Mouse (Mus musculus) kidney, adult 11 months (tissue): ENCODE results near the gene Mecr.
"Not testable (repeated sequence)": the region's sequence is repeated elsewhere in the genome, so short reads cannot be mapped to it uniquely, and the experiment has no call there.

Source experiments
- DNase-seq: peaks from one replicate; pipeline ENCODE4 v3.0.0; 2022

Mecr gene

DNA sequence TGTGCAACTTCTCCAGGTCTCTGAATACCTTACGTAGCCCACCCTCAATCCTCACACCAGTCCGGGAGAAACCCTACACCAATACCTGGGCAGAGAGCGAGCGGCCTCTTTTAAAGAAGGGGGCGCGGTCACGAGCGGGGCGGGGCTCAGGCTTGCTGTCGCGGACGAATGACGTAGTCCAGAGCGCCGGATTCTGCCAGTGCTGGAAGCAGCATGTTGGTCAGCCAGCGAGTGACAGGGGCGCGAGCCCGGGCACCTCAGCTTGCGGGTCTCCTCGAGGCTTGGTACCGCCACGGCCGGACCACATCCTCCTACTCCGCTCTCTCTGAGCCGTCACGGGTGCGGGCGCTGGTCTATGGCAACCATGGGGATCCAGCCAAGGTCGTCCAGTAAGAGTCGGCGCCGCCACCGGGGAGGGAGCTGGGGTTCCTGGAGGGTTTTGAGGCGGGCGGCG is at the start of gene Mecr:
TSS of gene Mecr (plus strand) at position 181 of the 454 bp plus-strand sequence.
- peak; percentile 92 for DNase-seq

GRCm38 (mm10) chr4:131796312-131797080 is 46.8 kb upstream of the Mecr start:
- DNase-seq: no peak

DNA sequence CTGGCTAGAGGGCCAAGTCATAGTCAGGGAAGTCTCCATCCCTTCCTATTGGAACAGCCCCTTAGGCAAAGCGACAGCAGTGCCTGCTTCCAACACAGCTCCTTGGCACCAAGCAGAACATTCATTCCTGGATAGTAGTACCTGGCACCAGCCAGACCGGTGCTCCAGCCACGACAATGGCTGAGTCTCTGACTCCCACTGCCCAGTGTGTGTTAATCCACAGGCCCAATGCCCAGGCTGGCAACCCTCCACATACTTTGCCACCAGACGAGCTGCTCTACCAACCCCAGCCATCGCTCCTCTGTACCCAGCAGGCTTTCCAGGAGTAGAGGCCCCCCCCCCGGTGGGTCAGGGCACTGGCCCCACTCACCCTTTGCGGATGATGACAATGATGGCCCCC is 45.8 kb upstream of the Mecr start:
- DNase-seq: no peak

- DNase-seq: no peak
Measured at GRCm38 (mm10) chr4:131797920-131798319, 45.4 kb upstream of the Mecr start.

GRCm38 (mm10) chr4:131798968-131799367 is 44.3 kb upstream of the Mecr start:
- no peak for DNase-seq

DNA sequence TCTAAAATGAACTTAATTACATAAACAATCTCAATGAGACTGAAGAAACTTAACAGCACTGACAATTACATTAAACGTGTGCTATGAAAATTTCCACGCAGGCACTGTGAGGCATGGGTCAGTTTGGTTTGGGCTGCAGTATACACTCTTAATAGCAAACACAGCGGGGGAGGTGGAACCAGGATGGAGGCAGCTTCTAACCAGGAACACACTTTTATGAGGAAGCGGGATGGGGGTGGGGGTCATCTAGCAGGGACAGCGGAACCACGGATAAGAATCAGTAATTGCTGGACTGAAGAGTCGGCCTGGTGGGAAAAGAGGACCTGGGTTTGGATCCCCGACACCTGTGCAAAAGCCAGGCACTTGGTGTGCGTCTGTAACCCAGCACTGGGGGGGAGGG is 39.4 kb upstream of the Mecr start:
- DNase-seq: no peak

DNA sequence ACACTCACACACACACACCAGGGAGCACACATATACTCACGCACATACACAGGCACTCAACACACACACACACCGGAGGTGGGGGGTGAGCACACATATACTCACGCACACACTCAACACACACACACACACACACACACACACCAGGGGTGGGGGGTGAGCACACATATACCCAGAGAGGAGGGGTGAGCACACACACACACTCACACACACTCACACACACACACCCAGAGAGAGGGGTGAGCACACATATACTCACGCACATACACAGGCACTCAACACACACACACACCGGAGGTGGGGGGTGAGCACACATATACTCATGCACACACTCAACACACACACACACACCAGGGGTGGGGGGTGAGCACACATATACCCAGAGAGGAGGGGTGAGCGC is 38.5 kb upstream of the Mecr start:
- not testable (repeated sequence) for DNase-seq

GRCm38 (mm10) chr4:131805255-131805654 is 38.0 kb upstream of the Mecr start:
- DNase-seq: no peak

GRCm38 (mm10) chr4:131812458-131812857 is 30.8 kb upstream of the Mecr start:
- no peak for DNase-seq

DNA sequence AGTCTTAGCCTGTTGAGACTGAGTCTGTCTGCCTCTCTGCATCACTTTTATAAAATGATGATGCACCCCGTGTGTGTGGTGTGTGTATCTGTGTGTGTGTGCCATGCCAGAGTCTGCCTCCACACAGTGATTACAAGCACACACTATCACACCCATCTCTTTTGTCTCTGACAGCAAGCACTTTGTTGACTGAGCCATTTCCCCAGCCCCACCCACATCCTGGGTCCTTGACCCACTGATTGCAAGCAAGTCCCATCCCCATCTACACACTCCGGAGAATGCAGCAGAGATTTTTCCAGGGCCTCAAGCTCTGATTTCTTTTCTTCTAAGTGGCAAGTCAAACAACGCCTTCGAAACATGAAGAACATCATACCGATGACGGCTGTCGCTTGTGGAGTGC is 29.5 kb upstream of the Mecr start:
- DNase-seq: no peak

DNA sequence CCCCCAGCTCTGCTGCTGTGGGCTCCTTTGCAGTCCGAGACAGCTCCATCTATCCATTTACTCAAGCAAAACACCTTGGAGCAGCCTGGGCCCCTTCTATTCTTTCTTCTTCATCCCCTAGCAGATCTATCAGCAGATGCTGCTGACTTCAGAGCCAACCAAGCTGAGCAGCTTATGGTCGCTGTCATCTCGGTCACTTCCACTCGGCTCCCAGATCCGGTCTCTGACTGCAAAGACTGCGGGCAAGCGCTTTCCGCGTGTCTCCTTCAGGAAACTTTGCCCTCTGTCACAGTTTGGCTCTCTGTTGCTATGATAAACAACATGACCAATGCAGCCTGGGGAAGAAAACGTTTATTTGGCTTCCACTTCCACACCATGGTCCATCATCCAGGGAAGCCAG is 28.4 kb upstream of the Mecr start:
- peak; percentile 22 for DNase-seq

DNA sequence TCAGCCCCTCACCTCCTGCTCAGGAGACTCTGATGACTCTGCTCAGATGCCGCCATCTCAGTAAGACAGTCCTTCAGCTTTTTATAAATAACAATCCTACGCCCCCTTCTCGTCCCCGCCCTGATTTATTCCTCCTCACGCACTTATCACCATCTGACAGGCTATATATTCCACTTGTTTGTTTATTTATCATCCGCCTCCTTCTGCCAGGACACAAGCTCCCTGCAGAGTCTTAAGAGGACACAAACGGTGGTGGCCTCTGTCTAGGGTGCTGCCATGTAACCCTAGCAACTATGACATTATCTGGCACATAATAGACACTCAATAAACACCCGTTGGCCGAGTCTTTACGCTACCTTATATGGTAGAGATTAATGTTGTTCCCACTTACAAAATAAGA is 27.5 kb upstream of the Mecr start:
- DNase-seq: no peak

GRCm38 (mm10) chr4:131818926-131819325 is 24.3 kb upstream of the Mecr start:
- no peak for DNase-seq

- no peak for DNase-seq
Measured at GRCm38 (mm10) chr4:131821161-131821731, 22.0 kb upstream of the Mecr start.

- DNase-seq: no peak
Measured at GRCm38 (mm10) chr4:131822583-131822982, 20.7 kb upstream of the Mecr start.

- DNase-seq: no peak
Measured at GRCm38 (mm10) chr4:131824939-131825338, 18.3 kb upstream of the Mecr start.

DNA sequence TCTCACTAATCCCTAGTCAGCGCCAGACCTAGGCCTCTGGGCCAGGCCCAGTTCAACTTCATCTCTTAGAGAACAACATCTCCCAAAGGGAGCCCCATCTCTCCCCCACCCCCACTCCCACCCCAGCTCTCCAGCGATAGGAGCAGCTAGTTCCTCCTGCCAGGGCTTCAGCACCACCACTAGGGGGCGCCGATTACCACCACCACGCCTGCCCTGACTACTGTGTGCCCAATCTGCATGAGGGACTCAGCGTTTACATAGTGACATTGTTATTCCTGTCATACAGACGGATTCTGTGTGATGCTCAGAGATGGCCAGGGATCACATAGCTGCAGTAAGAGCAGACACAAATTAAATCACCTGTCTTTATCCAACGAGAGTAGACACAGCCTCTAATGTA is 17.4 kb upstream of the Mecr start:
- DNase-seq: no peak

DNA sequence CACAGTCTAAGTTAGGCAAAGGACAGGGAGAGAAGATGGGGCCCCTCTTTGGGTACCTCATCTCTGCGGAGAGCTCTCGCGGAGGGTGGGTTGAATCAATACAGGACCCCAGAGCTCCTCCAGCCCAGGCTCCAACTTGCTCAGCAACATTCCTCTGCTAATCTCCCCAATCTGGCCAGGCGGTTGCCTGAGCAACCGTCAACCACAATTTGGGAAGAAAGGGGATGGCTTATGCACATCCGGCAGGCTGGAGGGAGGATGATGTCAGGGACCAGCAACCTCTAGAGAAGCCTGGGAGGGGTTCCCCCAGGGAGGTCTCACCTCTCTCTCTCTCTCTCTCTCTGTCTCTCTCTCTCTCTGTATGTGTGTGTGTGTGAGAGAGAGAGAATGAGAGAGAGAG is 16.4 kb upstream of the Mecr start:
- DNase-seq: peak; percentile 41

DNA sequence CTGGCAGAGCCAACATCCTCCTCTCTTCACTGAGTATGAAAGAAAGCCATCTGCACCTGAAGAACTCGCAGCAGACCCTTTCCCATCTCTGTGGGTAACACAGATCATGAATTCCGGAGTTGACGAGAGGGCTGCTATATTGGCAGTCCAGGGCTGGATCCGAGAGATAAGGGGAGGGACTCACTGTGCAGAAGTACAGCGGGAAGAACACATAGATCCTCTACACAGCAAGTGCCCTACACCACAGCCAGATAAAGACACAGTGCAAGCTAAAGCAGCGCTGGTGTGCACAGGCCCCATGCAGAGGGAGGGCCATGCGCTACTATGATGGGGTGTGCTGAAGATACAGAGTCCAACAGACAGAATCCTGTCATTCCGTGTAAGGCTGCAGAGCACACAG is 14.1 kb upstream of the Mecr start:
- no peak for DNase-seq

DNA sequence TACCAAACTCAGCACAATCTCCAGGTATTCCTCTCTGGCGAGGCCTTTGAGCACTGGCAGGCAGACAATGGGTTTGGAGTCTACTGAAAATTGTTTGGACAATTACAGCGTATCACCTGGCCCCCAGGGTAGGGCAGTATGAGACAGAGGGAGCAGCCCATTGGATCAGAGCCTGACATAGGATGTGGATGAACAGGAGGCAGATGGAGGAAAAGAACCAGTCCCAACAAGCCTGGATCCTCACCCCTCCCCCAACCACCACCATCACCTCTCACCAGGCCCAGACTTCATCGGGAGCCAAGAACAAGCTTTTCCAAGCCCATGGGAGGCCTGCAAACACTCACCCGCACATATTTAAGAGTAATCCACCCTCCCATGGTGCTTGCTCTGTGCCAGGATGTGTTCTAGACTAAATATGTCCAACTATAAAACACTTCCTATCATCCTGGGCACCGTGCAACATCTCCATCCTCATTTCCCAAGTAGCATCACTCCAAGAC is 11.7 kb upstream of the Mecr start:
- no peak for DNase-seq

DNA sequence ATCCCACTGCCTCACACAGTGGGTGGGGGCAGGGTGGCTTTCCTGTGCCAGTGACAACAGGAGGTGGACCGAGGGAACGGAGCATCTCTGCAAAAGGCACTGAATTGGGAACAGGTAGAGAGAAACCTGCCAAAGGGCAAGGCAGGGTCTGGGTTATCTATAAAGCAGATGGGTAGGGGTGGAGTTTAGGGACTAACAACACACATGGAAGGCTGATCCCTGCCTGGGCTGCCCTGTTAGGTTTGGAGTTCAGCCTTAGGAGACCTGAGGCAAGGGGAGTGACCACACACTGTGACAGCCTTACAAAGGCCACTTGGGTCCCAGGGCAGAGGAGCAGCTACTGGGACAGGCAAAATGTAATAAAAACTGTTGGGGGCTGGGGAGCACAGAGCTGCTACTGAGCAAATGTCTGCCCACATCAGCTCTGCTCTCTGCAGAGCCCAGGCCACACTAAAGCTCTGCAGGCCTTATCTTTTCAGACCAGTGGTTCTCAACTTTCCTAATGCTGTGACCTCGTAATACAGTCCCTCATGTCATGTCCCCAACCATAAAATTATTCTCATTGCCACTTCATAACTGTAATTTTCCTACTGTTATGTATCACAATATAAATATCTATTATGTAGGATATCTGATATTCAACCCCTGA is 10.4 kb upstream of the Mecr start:
- DNase-seq: no peak

- peak; percentile 21 for DNase-seq
Measured at GRCm38 (mm10) chr4:131833971-131834609, 9.2 kb upstream of the Mecr start.

DNA sequence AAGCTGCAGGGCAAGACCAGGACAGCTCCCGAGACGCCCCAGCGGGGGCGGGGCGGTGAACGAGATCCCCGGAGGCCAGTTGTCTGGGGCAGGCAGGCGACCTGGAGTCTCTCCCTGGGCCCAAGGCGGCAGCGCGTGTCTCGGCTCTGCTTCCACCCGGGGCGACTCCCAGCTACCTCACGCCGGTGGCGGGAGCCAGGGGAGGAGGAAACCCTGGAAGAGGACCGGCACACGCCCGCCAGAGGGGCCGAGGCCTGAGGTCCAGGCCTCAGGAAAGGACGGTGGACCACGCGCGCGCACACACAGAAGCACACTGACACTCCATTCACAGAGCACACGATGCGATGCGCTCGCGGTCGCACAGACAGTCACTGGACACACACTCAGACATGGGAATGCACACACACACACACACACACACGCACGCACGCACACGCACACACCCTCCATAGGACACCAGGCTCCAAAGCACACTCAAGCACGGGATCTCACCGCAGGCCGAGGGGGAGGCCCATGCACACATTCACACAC is 6.9 kb upstream of the Mecr start:
- DNase-seq: peak; percentile 44
